Mouse (Mus musculus): ENCODE measurements around the gene 4833423E24Rik. TPM values are rescaled to one million over a fixed set of nuclear protein-coding genes. Genes with fewer than 3 reads are reported as not detected.

The 4833423E24Rik gene
- polyA plus RNA-seq, 1 experiment from 2014 or later, result not detected

Other genes with a start within 250 kb of the 4833423E24Rik start
- gene Olfr987, start 179.7 kb downstream of the 4833423E24Rik start, polyA plus RNA-seq (2018), result not detected in 3 replicates
- not detected in 3 replicates for gene Olfr988, start 155.8 kb downstream of the 4833423E24Rik start, polyA plus RNA-seq (2018)
- not detected in 3 replicates for gene Olfr992, start 109.6 kb downstream of the 4833423E24Rik start, polyA plus RNA-seq (2018)
- not detected in 3 replicates for gene Olfr993, start 104.1 kb downstream of the 4833423E24Rik start, polyA plus RNA-seq (2018)
- not detected in 3 replicates for gene Olfr994, start 82.6 kb downstream of the 4833423E24Rik start, polyA plus RNA-seq (2018)
- not detected in 3 replicates for gene Olfr995, start 75.4 kb downstream of the 4833423E24Rik start, polyA plus RNA-seq (2018)
- not detected in 3 replicates for gene Olfr996, start 60.2 kb upstream of the 4833423E24Rik start, polyA plus RNA-seq (2018)
- gene Olfr998, start 69.9 kb upstream of the 4833423E24Rik start, polyA plus RNA-seq (2018), result not detected in 3 replicates
- gene Olfr1000, start 92.9 kb upstream of the 4833423E24Rik start, polyA plus RNA-seq (2018), result not detected in 3 replicates
- not detected in 3 replicates for gene Olfr1002, start 131.7 kb upstream of the 4833423E24Rik start, polyA plus RNA-seq (2018)
- gene Olfr154, start 145.4 kb upstream of the 4833423E24Rik start, polyA plus RNA-seq (2018), result not detected in 3 replicates
- gene Olfr1006, start 159.7 kb upstream of the 4833423E24Rik start, polyA plus RNA-seq (2018), result not detected in 3 replicates
- gene Olfr1008, start 170.4 kb upstream of the 4833423E24Rik start, polyA plus RNA-seq (2018), result not detected in 3 replicates
- not detected in 3 replicates for gene Olfr1009, start 196.4 kb upstream of the 4833423E24Rik start, polyA plus RNA-seq (2018)
- gene Olfr1012, start 243.7 kb upstream of the 4833423E24Rik start, polyA plus RNA-seq (2018), result not detected in 3 replicates
- gene Olfr1013, start 248.1 kb upstream of the 4833423E24Rik start, polyA plus RNA-seq (2018), result not detected in 3 replicates